Mouse (Mus musculus) limb, embryonic 13.5 days (tissue): Measurements from ENCODE around the gene Gsg1l. TPM values are rescaled to one million over a fixed set of nuclear protein-coding genes. Genes with fewer than 3 reads are reported as not detected.

Experiments used
- ATAC-seq: fragments of 200-750 bp; cut with Nextera tagmentation; 2 replicates; pipeline ENCODE4 v1.8.0; 2017; ENCODE audit warnings: low read depth, moderate number of reproducible peaks, moderate TSS enrichment; ENCODE audit not compliant: low FRiP score
- H3K27ac ChIP-seq: fragments of 300-500 bp; sonication (generic); 2 replicates; pipeline ENCODE4 v1.5.1; 2015; ENCODE audit warnings: inconsistent platforms, mild to moderate bottlenecking, moderate library complexity
- H3K27me3 ChIP-seq: fragments of 300-500 bp; sonication (generic); 2 replicates; pipeline ENCODE4 v1.6.1; 2015; ENCODE audit warnings: mild to moderate bottlenecking, inconsistent platforms
- H3K36me3 ChIP-seq: fragments of 300-500 bp; sonication (generic); 2 replicates; pipeline ENCODE4 v1.6.1; 2015; ENCODE audit warnings: inconsistent platforms, mild to moderate bottlenecking, moderate library complexity
- H3K4me1 ChIP-seq: fragments of 300-500 bp; sonication (generic); 2 replicates; pipeline ENCODE4 v1.6.1; 2015; ENCODE audit warnings: inconsistent platforms
- H3K4me2 ChIP-seq: fragments of 300-500 bp; sonication (generic); replicated peaks from 2 replicates; pipeline ENCODE4 v1.6.1; 2015; ENCODE audit warnings: inconsistent platforms, mild to moderate bottlenecking, moderate library complexity
- H3K4me3 ChIP-seq: fragments of 300-500 bp; sonication (generic); 2 replicates; pipeline ENCODE4 v1.5.1; 2015; ENCODE audit warnings: moderate library complexity, mild to moderate bottlenecking, inconsistent platforms
- H3K9ac ChIP-seq: fragments of 300-500 bp; sonication (generic); 2 replicates; pipeline ENCODE4 v1.6.1; 2015; ENCODE audit warnings: mild to moderate bottlenecking, inconsistent platforms
- H3K9me3 ChIP-seq: fragments of 300-500 bp; sonication (generic); 2 replicates; pipeline ENCODE4 v1.6.1; 2016; ENCODE audit warnings: inconsistent platforms
- WGBS: fragments of 180-500 bp; shearing (Covaris S2); methylation state at CpG from one replicate; pipeline ENCODE4 v1.1.7; 2015; 5-methylcytosine and 5-hydroxymethylcytosine counted together
- polyA plus RNA-seq: library from polyadenylated mRNA; unstranded; fragments of >200 nt; fragmentation: Nextera tagmentation; extraction: Ambion mirVana; gene quantifications from 2 replicates; pipeline ENCODE4 v1.2.1, GENCODE M21; 2015

Gene Gsg1l
- polyA plus RNA-seq, 1 experiment from 2014 or later = 1.3 TPM

GRCm38 (mm10) chr7:126019966-126020365, 62.2 kb downstream of the Gsg1l start:
- H3K9ac ChIP-seq = no peak overlapping the region
- no peak overlapping the region for H3K27ac ChIP-seq
- H3K4me2 ChIP-seq = no peak overlapping the region
- H3K4me1 ChIP-seq = peaks cover 19% of the 10 kb centered on the region
- no peaks in the 10 kb centered on the region for H3K27me3 ChIP-seq
- H3K9me3 ChIP-seq = no peaks in the 10 kb centered on the region
- H3K4me3 ChIP-seq = no peak overlapping the region
- 52% methylated on average over 6 of the region's 6 CpGs for WGBS
- H3K36me3 ChIP-seq = no peaks in the 10 kb centered on the region
- no peak for ATAC-seq

- Histone ChIP-seq H3K4me1 (peaks cover 19% of the 10 kb centered on the region), H3K9me3 (no peaks in the 10 kb centered on the region), H3K36me3 (no peaks in the 10 kb centered on the region), H3K4me2 (peak overlapping the region; percentile 31), H3K27ac (no peak overlapping the region), H3K4me3 (no peak overlapping the region), H3K27me3 (no peaks in the 10 kb centered on the region), H3K9ac (no peak overlapping the region)
- no peak for ATAC-seq
- WGBS = 11% methylated on average over 9 of the region's 9 CpGs
These were observed 62.9 kb downstream of the Gsg1l start for GRCm38 (mm10) chr7:126019321-126019720.

- no peak overlapping the region for H3K4me2 ChIP-seq
- H3K9me3 ChIP-seq = no peaks in the 10 kb centered on the region
- no peak overlapping the region for H3K9ac ChIP-seq
- no peak overlapping the region for H3K27ac ChIP-seq
- no peak for ATAC-seq
- WGBS = 91% methylated on average over 4 of the region's 4 CpGs
- no peak overlapping the region for H3K4me3 ChIP-seq
- H3K36me3 ChIP-seq = no peaks in the 10 kb centered on the region
- peaks cover 22% of the 10 kb centered on the region for H3K4me1 ChIP-seq
- H3K27me3 ChIP-seq = no peaks in the 10 kb centered on the region
These were observed 64.8 kb downstream of the Gsg1l start for GRCm38 (mm10) chr7:126017455-126017854.

GRCm38 (mm10) chr7:126012325-126013021, 69.7 kb downstream of the Gsg1l start:
- Histone ChIP-seq H3K27ac (no peak overlapping the region), H3K9me3 (no peaks in the 10 kb centered on the region), H3K9ac (no peak overlapping the region), H3K27me3 (no peaks in the 10 kb centered on the region), H3K36me3 (no peaks in the 10 kb centered on the region), H3K4me2 (no peak overlapping the region), H3K4me1 (peaks cover 16% of the 10 kb centered on the region), H3K4me3 (no peak overlapping the region)
- 26% methylated on average over 11 of the region's 11 CpGs for WGBS
- 0 out of 2 replicates have a peak, but pooled peaks have one; percentile 7 for ATAC-seq

- Histone ChIP-seq H3K4me3 (no peak overlapping the region), H3K9ac (no peak overlapping the region), H3K9me3 (no peaks in the 10 kb centered on the region), H3K36me3 (no peaks in the 10 kb centered on the region), H3K27ac (no peak overlapping the region), H3K4me2 (no peak overlapping the region), H3K4me1 (peaks cover 16% of the 10 kb centered on the region), H3K27me3 (no peaks in the 10 kb centered on the region)
- ATAC-seq = 0 out of 2 replicates have a peak, but pooled peaks have one; percentile 55
- whole genome bisulfite sequencing = 71% methylated on average over 7 of the region's 7 CpGs
These were observed 73.4 kb downstream of the Gsg1l start for GRCm38 (mm10) chr7:126008789-126009148.

- Histone ChIP-seq H3K9ac (no peak overlapping the region), H3K27ac (no peak overlapping the region), H3K9me3 (no peaks in the 10 kb centered on the region), H3K27me3 (no peaks in the 10 kb centered on the region), H3K4me2 (no peak overlapping the region), H3K4me3 (no peak overlapping the region), H3K36me3 (no peaks in the 10 kb centered on the region), H3K4me1 (peaks cover 16% of the 10 kb centered on the region)
- no peak for ATAC-seq
- 74% methylated on average over 4 of the region's 4 CpGs for WGBS
These were observed 73.9 kb downstream of the Gsg1l start for GRCm38 (mm10) chr7:126008139-126008788.

- ATAC-seq = no peak
- Histone ChIP-seq H3K9ac (no peak overlapping the region), H3K4me3 (no peak overlapping the region), H3K27me3 (no peaks in the 10 kb centered on the region), H3K27ac (no peak overlapping the region), H3K4me1 (peaks cover 17% of the 10 kb centered on the region), H3K9me3 (no peaks in the 10 kb centered on the region), H3K36me3 (no peaks in the 10 kb centered on the region), H3K4me2 (no peak overlapping the region)
- 36% methylated on average over 10 of the region's 10 CpGs for WGBS
These were observed 74.9 kb downstream of the Gsg1l start for GRCm38 (mm10) chr7:126007132-126007910.

GRCm38 (mm10) chr7:126005274-126005673, 76.9 kb downstream of the Gsg1l start:
- Histone ChIP-seq H3K4me2 (no peak overlapping the region), H3K27ac (no peak overlapping the region), H3K9ac (no peak overlapping the region), H3K4me1 (peaks cover 12% of the 10 kb centered on the region), H3K36me3 (no peaks in the 10 kb centered on the region), H3K4me3 (no peak overlapping the region), H3K9me3 (no peaks in the 10 kb centered on the region), H3K27me3 (no peaks in the 10 kb centered on the region)
- WGBS = 57% methylated on average over 5 of the region's 5 CpGs
- no peak for ATAC-seq

- 58% methylated on average over 5 of the region's 5 CpGs for WGBS
- no peak overlapping the region for H3K4me3 ChIP-seq
- H3K9ac ChIP-seq = no peak overlapping the region
- no peak overlapping the region for H3K27ac ChIP-seq
- peaks cover 6% of the 10 kb centered on the region for H3K4me1 ChIP-seq
- no peak overlapping the region for H3K4me2 ChIP-seq
- H3K36me3 ChIP-seq = no peaks in the 10 kb centered on the region
- no peaks in the 10 kb centered on the region for H3K27me3 ChIP-seq
- H3K9me3 ChIP-seq = no peaks in the 10 kb centered on the region
- no peak for ATAC-seq
These were observed 80.5 kb downstream of the Gsg1l start for GRCm38 (mm10) chr7:126001683-126002082.

- Histone ChIP-seq H3K4me2 (no peak overlapping the region), H3K36me3 (no peaks in the 10 kb centered on the region), H3K4me3 (no peak overlapping the region), H3K4me1 (peaks cover 6% of the 10 kb centered on the region), H3K9ac (no peak overlapping the region), H3K27me3 (no peaks in the 10 kb centered on the region), H3K9me3 (no peaks in the 10 kb centered on the region), H3K27ac (no peak overlapping the region)
- no peak for ATAC-seq
- 98% methylated on average over 3 of the region's 3 CpGs for WGBS
These were observed 82.3 kb downstream of the Gsg1l start for GRCm38 (mm10) chr7:125999921-126000320.

GRCm38 (mm10) chr7:125996151-125996550, 86.1 kb downstream of the Gsg1l start:
- WGBS = 97% methylated on average over 1 of the region's 1 CpGs

GRCm38 (mm10) chr7:125992356-125992891, 89.8 kb downstream of the Gsg1l start:
- ATAC-seq = no peak
- no peak overlapping the region for H3K4me2 ChIP-seq
- WGBS = 63% methylated on average over 6 of the region's 6 CpGs
- H3K4me1 ChIP-seq = no peaks in the 10 kb centered on the region
- H3K27me3 ChIP-seq = no peaks in the 10 kb centered on the region
- H3K4me3 ChIP-seq = no peak overlapping the region
- no peaks in the 10 kb centered on the region for H3K9me3 ChIP-seq
- H3K9ac ChIP-seq = no peak overlapping the region
- no peak overlapping the region for H3K27ac ChIP-seq
- no peaks in the 10 kb centered on the region for H3K36me3 ChIP-seq

More at GRCm38 (mm10) chr7:125996151-125996550, 86.1 kb downstream of the Gsg1l start:
- no peaks in the 10 kb centered on the region for H3K36me3 ChIP-seq
- ATAC-seq = no peak
- H3K27me3 ChIP-seq = no peaks in the 10 kb centered on the region
- H3K27ac ChIP-seq = no peak overlapping the region
- H3K9ac ChIP-seq = no peak overlapping the region
- no peaks in the 10 kb centered on the region for H3K4me1 ChIP-seq
- H3K4me2 ChIP-seq = no peak overlapping the region
- H3K4me3 ChIP-seq = no peak overlapping the region
- no peaks in the 10 kb centered on the region for H3K9me3 ChIP-seq
